Mouse (Mus musculus) stomach, postnatal 0 days (tissue): ENCODE results near the gene Pgls. TPM values are rescaled to one million over a fixed set of nuclear protein-coding genes. Genes with fewer than 3 reads are reported as not detected.

Source experiments
- ATAC-seq: fragments of 200-750 bp; cut with Nextera tagmentation; 2 replicates; pipeline ENCODE4 v1.8.0; 2017; ENCODE audit not compliant: low FRiP score, low TSS enrichment
- DNase-seq: peaks from one replicate; pipeline ENCODE4 v3.0.0-alpha.2; 2016; ENCODE audit warnings: low spot score
- H3K27ac ChIP-seq: fragments of 300-500 bp; sonication (generic); replicated peaks from 2 replicates; pipeline ENCODE4 v1.5.1; 2014; ENCODE audit warnings: mild to moderate bottlenecking, control low read depth
- H3K27me3 ChIP-seq: fragments of 300-500 bp; sonication (generic); 2 replicates; pipeline ENCODE4 v1.6.1; 2014; ENCODE audit warnings: low read length; ENCODE audit not compliant: control insufficient read depth, insufficient read depth
- H3K36me3 ChIP-seq: fragments of 300-500 bp; sonication (generic); 2 replicates; pipeline ENCODE4 v1.6.1; 2014; ENCODE audit warnings: low read length, mixed read lengths; ENCODE audit not compliant: control insufficient read depth, insufficient read depth
- H3K4me1 ChIP-seq: fragments of 300-500 bp; sonication (generic); replicated peaks from 2 replicates; pipeline ENCODE4 v1.6.1; 2014; ENCODE audit warnings: antibody characterized with exemption; ENCODE audit not compliant: control insufficient read depth, insufficient read depth
- H3K4me2 ChIP-seq: fragments of 300-500 bp; sonication (generic); replicated peaks from 2 replicates; pipeline ENCODE4 v1.6.1; 2014; ENCODE audit warnings: low read depth, mild to moderate bottlenecking, control low read depth, moderate library complexity
- H3K4me3 ChIP-seq: fragments of 300-500 bp; sonication (generic); 2 replicates; pipeline ENCODE4 v1.5.1; 2014; ENCODE audit warnings: low read depth, low read length, control low read depth
- H3K9ac ChIP-seq: fragments of 300-500 bp; sonication (generic); 2 replicates; pipeline ENCODE4 v1.6.1; 2014; ENCODE audit warnings: mild to moderate bottlenecking, low read length, control low read depth, mixed read lengths
- H3K9me3 ChIP-seq: fragments of 300-500 bp; sonication (generic); 2 replicates; pipeline ENCODE4 v1.6.1; 2016; ENCODE audit warnings: low read length; ENCODE audit not compliant: control insufficient read depth
- CTCF ChIP-seq: IDR thresholded peaks from 2 replicates; pipeline ENCODE4 v1.5.1; 2016; ENCODE audit warnings: antibody characterized with exemption, low read depth, mild to moderate bottlenecking, moderate library complexity
- EP300 ChIP-seq: optimal IDR thresholded peaks from 2 replicates; pipeline ENCODE3; 2016; ENCODE audit warnings: antibody characterized with exemption
- WGBS: fragments of 180-500 bp; shearing (Covaris S2); extraction: QIAGEN DNeasy Blood & Tissue Kit; methylation state at CpG from one replicate; pipeline ENCODE4 v1.1.7; 2014; 5-methylcytosine and 5-hydroxymethylcytosine counted together
- microRNA-seq: library from miRNA; unstranded; fragments of <30 nt; microRNA quantifications from one replicate; pipeline ENCODE4, GENCODE M21; 2016
- polyA plus RNA-seq: library from polyadenylated mRNA; unstranded; fragments of >200 nt; fragmentation: Nextera tagmentation; extraction: Ambion mirVana; gene quantifications from 2 replicates; pipeline ENCODE4 v1.2.1, GENCODE M21; 2015

The Pgls gene
- polyA plus RNA-seq, 1 experiment from 2014 or later, result 221 TPM

- ATAC-seq, result no peak
- no peaks in the 10 kb centered on the region for H3K4me1 ChIP-seq
- no peak overlapping the region for H3K9ac ChIP-seq
- no peak for DNase-seq
- H3K27ac ChIP-seq, result no peak overlapping the region
- H3K4me3 ChIP-seq, result no peak overlapping the region
- H3K36me3 ChIP-seq, result no peaks in the 10 kb centered on the region
- H3K4me2 ChIP-seq, result no peak overlapping the region
- H3K27me3 ChIP-seq, result no peaks in the 10 kb centered on the region
- 66% methylated on average over 6 of the region's 6 CpGs for WGBS
- H3K9me3 ChIP-seq, result no peaks in the 10 kb centered on the region
- TF ChIP-seq EP300 (no peak), CTCF (no peak)
Measured at GRCm38 (mm10) chr8:71638321-71638720, 46.3 kb downstream of the Pgls start.

DNA sequence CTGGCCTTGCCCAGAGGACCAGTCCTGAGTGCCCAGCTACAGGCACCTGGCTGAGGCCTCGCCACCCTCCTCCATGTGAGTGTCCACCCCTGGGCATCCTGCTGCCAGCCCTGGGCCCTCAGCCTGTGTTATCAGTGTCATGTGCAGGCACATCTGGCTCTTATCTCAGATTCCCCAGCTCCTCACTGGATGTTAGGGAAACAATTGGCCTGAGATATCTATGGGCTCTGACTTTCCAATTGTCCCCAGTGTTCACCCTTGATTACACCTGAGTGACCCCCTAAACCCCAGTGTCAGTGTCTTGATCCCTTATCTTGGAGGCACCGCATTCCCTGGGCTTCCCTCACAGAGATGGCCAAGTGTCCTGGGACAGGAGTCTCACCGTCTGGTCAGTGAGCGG is 47.3 kb downstream of the Pgls start:
- no peak overlapping the region for H3K27ac ChIP-seq
- no peaks in the 10 kb centered on the region for H3K36me3 ChIP-seq
- no peaks in the 10 kb centered on the region for H3K27me3 ChIP-seq
- no peak for TF ChIP-seq CTCF
- no peak for DNase-seq
- 0 out of 2 replicates have a peak, but pooled peaks have one; percentile 4 for ATAC-seq
- no peaks in the 10 kb centered on the region for H3K9me3 ChIP-seq
- H3K9ac ChIP-seq, result no peak overlapping the region
- WGBS, result 90% methylated on average over 4 of the region's 4 CpGs
- no peak overlapping the region for H3K4me2 ChIP-seq
- no peaks in the 10 kb centered on the region for H3K4me1 ChIP-seq
- no peak overlapping the region for H3K4me3 ChIP-seq

GRCm38 (mm10) chr8:71645510-71645909 is 53.5 kb downstream of the Pgls start:
- no peak for DNase-seq
- Histone ChIP-seq H3K27ac (no peak overlapping the region), H3K9ac (no peak overlapping the region), H3K36me3 (no peaks in the 10 kb centered on the region), H3K4me3 (no peak overlapping the region), H3K4me2 (no peak overlapping the region), H3K9me3 (no peaks in the 10 kb centered on the region), H3K4me1 (no peaks in the 10 kb centered on the region), H3K27me3 (no peaks in the 10 kb centered on the region)
- ATAC-seq, result no peak
- TF ChIP-seq CTCF (no peak), EP300 (no peak)
- WGBS, result 74% methylated on average over 9 of the region's 9 CpGs

Small RNA genes within 50 kb of the gene (microRNA-seq; reads per million reads assigned to microRNA genes)
- gene Mir6769b, result not detected

Other genes starting within 250 kb of the Pgls start
- gene Use1, start 225.3 kb upstream of the Pgls start, polyA plus RNA-seq, result 97.1 and 107 TPM in 2 replicates
- gene Ocel1, start 220.9 kb upstream of the Pgls start, polyA plus RNA-seq, result 8.2 and 9.1 TPM in 2 replicates
- 47.0 and 56.1 TPM in 2 replicates for gene Nr2f6, start 210.2 kb upstream of the Pgls start, polyA plus RNA-seq
- 4.1 and 4.5 TPM in 2 replicates for gene Ushbp1, start 196.4 kb upstream of the Pgls start, polyA plus RNA-seq
- 54.7 and 61.7 TPM in 2 replicates for gene Babam1, start 195.3 kb upstream of the Pgls start, polyA plus RNA-seq
- gene Ankle1, start 186.2 kb upstream of the Pgls start, polyA plus RNA-seq, result 5.0 and 6.4 TPM in 2 replicates
- 22.1 and 23.5 TPM in 2 replicates for gene Abhd8, start 128.5 kb upstream of the Pgls start, polyA plus RNA-seq
- 127 and 137 TPM in 2 replicates for gene Mrpl34, start 127.2 kb upstream of the Pgls start, polyA plus RNA-seq
- 72.5 and 74.5 TPM in 2 replicates for gene Dda1, start 123.0 kb upstream of the Pgls start, polyA plus RNA-seq
- 0.68 and 1.1 TPM in 2 replicates for gene Ano8, start 106.2 kb upstream of the Pgls start, polyA plus RNA-seq
- 7.2 and 8.2 TPM in 2 replicates for gene Gtpbp3, start 104.1 kb upstream of the Pgls start, polyA plus RNA-seq
- gene Plvap, start 80.4 kb upstream of the Pgls start, polyA plus RNA-seq, result 56.3 and 60.9 TPM in 2 replicates
- gene Ccdc194, start 66.5 kb upstream of the Pgls start, polyA plus RNA-seq, result 0.29 and 0.46 TPM in 2 replicates
- gene Bst2, start 54.7 kb upstream of the Pgls start, polyA plus RNA-seq, result 32.8 and 34.2 TPM in 2 replicates
- 103 TPM in 2 replicates for gene Mvb12a, start 49.3 kb upstream of the Pgls start, polyA plus RNA-seq
- 1.0 and 1.4 TPM in 2 replicates for gene Tmem221, start 33.3 kb upstream of the Pgls start, polyA plus RNA-seq
- gene Nxnl1, start 25.6 kb upstream of the Pgls start, polyA plus RNA-seq, result 0.04 and 0.05 TPM in 2 replicates
- gene Slc27a1, start 23.3 kb upstream of the Pgls start, polyA plus RNA-seq, result 26.5 and 27.4 TPM in 2 replicates
- 0.99 and 1.4 TPM in 2 replicates for gene Fam129c, start 5.5 kb downstream of the Pgls start, polyA plus RNA-seq
- gene Colgalt1, start 18.8 kb downstream of the Pgls start, polyA plus RNA-seq, result 40.3 and 41.1 TPM in 2 replicates
- gene Unc13a, start 79.6 kb downstream of the Pgls start, polyA plus RNA-seq, result 0.46 and 0.52 TPM in 2 replicates
- gene Jak3, start 84.1 kb downstream of the Pgls start, polyA plus RNA-seq, result 4.6 and 5.4 TPM in 2 replicates
- gene Insl3, start 97.0 kb downstream of the Pgls start, polyA plus RNA-seq, result 1.9 and 2.6 TPM in 2 replicates
- gene B3gnt3, start 109.6 kb downstream of the Pgls start, polyA plus RNA-seq, result 35.9 and 36.9 TPM in 2 replicates
- 4.8 and 5.9 TPM in 2 replicates for gene Fcho1, start 133.5 kb downstream of the Pgls start, polyA plus RNA-seq